Mouse (Mus musculus) liver, adult 2 months (tissue): Measurements from ENCODE around the gene Gab1. TPM values are rescaled to one million over a fixed set of nuclear protein-coding genes. Genes with fewer than 3 reads are reported as not detected.

Experiments
- DNase-seq: peaks from one replicate; pipeline ENCODE4 v3.0.0-alpha.2; 2011; ENCODE audit warnings: low read depth, low spot score; ENCODE audit errors: extremely low read depth
- H3K27ac ChIP-seq: fragments of 200-500 bp; replicated peaks from 2 replicates; pipeline ENCODE4 v1.5.1; 2012; ENCODE audit warnings: low read depth, mild to moderate bottlenecking, control low read depth, inconsistent platforms, low read length; ENCODE audit not compliant: insufficient read depth
- H3K27me3 ChIP-seq: fragments of 200-500 bp; 2 replicates; pipeline ENCODE4 v1.6.1; 2012; ENCODE audit warnings: mild to moderate bottlenecking, moderate library complexity, low read length, inconsistent platforms; ENCODE audit not compliant: control insufficient read depth, insufficient read depth
- H3K36me3 ChIP-seq: fragments of 200-500 bp; 2 replicates; pipeline ENCODE4 v1.6.1; 2012; ENCODE audit warnings: low read length, inconsistent platforms; ENCODE audit not compliant: control insufficient read depth, insufficient read depth
- H3K4me1 ChIP-seq: fragments of 200-500 bp; 2 replicates; pipeline ENCODE4 v1.6.1; 2011; ENCODE audit warnings: low read length; ENCODE audit not compliant: control insufficient read depth, insufficient read depth
- H3K4me3 ChIP-seq: fragments of 200-500 bp; 2 replicates; pipeline ENCODE4 v1.5.1; 2011; ENCODE audit warnings: low read depth, mild to moderate bottlenecking, control low read depth, low read length, moderate library complexity; ENCODE audit not compliant: insufficient read depth
- H3K79me2 ChIP-seq: fragments of 200-500 bp; 2 replicates; pipeline ENCODE4 v1.6.1; 2012; ENCODE audit warnings: inconsistent platforms, mild to moderate bottlenecking, low read length, moderate library complexity; ENCODE audit not compliant: control insufficient read depth, insufficient read depth
- H3K9ac ChIP-seq: fragments of 200-500 bp; 2 replicates; pipeline ENCODE4 v1.6.1; 2012; ENCODE audit warnings: low read depth, mild to moderate bottlenecking, control low read depth, inconsistent platforms, low read length
- CTCF ChIP-seq: fragments of 200-500 bp; IDR thresholded peaks from 2 replicates; pipeline ENCODE4 v1.5.1; 2011; ENCODE audit warnings: low read depth, low read length, control low read depth
- POLR2A ChIP-seq: fragments of 200-500 bp; IDR thresholded peaks from 2 replicates; pipeline ENCODE4 v1.6.1; 2011; ENCODE audit warnings: low read length, control low read depth; ENCODE audit not compliant: insufficient read depth; ENCODE audit errors: extremely low read depth
- WGBS: fragments of 180-500 bp; shearing (Covaris S2); methylation state at CpG from one replicate; pipeline ENCODE4 v1.1.7; 2018; 5-methylcytosine and 5-hydroxymethylcytosine counted together
- polyA plus RNA-seq: library from polyadenylated mRNA; depleted of rRNA; stranded (reverse); fragments of >200 nt; gene quantifications from 2 replicates; pipeline ENCODE4 v1.2.3, GENCODE M21; 2012
- total RNA-seq: library from RNA; depleted of rRNA; stranded (reverse); fragments of >200 nt; gene quantifications from 2 replicates; pipeline ENCODE4 v1.2.3, GENCODE M21; 2014

Gab1 gene
- total and polyA plus RNA-seq, 2 experiments = 5.1 to 5.8 TPM

DNA sequence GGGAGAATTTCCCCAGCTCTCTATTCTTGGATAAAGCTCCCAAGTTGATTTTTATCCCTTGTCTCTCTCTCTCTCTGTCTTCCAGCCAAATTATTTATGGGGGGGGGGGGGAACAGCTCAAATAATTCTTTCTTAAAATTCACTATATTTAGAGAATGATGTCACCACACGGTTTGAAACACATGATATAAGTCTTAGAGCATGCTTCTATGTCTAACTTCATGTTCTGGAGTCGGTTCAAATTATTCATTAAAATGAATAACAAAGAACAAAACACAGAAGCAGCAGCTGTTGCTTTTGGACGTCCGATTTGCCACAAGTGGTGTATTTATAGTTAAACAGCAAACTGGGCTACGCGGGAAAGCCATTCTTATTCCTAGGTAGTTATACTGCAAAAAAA lies 65.1 kb downstream of the Gab1 start:
- TF ChIP-seq CTCF (no peak), POLR2A (no peak)
- H3K4me1 ChIP-seq = peaks cover 16% of the 10 kb centered on the region
- peaks cover 22% of the 10 kb centered on the region; the same call in 1 of the 2 replicates for H3K79me2 ChIP-seq
- DNase-seq = no peak
- no peak overlapping the region for H3K27ac ChIP-seq
- H3K27me3 ChIP-seq = no peaks in the 10 kb centered on the region
- H3K9ac ChIP-seq = no peak overlapping the region
- whole genome bisulfite sequencing = 79% methylated on average over 6 of the region's 6 CpGs
- no peaks in the 10 kb centered on the region for H3K36me3 ChIP-seq
- H3K4me3 ChIP-seq = no peak overlapping the region

DNA sequence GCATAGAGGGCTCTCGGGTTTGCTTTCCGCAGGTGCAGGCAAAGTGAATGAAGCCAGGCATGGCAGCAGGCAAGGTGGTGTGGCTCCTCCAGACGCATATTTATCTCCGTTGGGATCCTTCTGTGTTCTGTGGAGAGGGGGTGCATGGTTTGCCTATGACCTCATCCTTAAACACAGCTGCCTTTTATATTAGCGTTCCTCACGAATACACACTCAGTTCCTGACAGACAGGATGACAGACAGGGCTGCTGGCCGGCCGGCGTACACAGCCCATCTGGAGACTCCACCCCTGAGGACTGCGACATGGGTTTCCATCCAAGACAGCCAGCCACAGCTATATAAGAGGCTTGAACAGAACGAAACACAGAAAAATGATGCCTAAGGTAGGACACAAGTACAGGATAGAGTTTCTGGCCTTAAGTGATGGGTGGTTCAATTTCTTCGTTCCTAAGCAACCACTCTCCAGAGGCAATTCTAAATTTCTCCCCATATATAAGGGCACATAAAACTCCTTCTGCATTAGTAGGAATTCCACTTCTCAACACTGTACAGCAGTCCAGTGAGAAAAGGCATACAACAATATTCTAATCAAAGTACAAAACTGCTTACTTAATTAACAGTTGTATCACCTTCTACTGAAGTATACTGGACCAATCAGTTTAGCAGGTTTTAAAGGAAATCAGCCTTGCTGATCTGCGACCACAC lies 66.1 kb downstream of the Gab1 start:
- Histone ChIP-seq H3K27ac (no peak overlapping the region), H3K36me3 (no peaks in the 10 kb centered on the region), H3K27me3 (no peaks in the 10 kb centered on the region), H3K4me1 (peaks cover 16% of the 10 kb centered on the region), H3K9ac (no peak overlapping the region), H3K4me3 (no peak overlapping the region), H3K79me2 (peaks cover 26% of the 10 kb centered on the region)
- 75% methylated on average over 13 of the region's 13 CpGs for WGBS
- no peak for DNase-seq
- no peak for TF ChIP-seq CTCF
- no peak for TF ChIP-seq POLR2A

- Histone ChIP-seq H3K9ac (no peak overlapping the region), H3K27me3 (no peaks in the 10 kb centered on the region), H3K36me3 (no peaks in the 10 kb centered on the region), H3K27ac (no peak overlapping the region), H3K4me3 (no peak overlapping the region), H3K79me2 (peaks cover 29% of the 10 kb centered on the region), H3K4me1 (peaks cover 16% of the 10 kb centered on the region)
- 71% methylated on average over 5 of the region's 5 CpGs for WGBS
- TF ChIP-seq POLR2A (no peak), CTCF (peak; percentile 48)
- peak; percentile 53 for DNase-seq
Measured at GRCm38 (mm10) chr8:80813439-80813838, 66.9 kb downstream of the Gab1 start.

DNA sequence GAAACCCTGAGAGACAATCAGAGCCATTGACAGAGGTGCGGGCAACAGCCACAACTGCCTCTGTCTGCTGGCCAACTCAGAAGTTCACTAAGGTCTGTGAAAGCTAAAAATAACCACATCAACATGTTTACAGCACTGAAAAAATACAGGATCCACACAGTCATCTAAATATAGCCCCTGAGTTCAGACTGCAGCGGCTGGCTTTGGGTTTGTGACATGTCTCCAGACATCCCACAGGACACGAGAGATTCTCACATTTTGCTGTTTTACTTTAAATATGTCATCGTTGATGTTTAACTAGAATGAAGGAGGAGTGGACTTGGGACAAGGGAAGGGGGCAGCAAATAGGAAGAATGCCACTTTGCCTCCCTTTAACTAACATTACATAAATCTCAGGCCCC lies 68.7 kb downstream of the Gab1 start:
- Histone ChIP-seq H3K27ac (peak overlapping the region; percentile 64; the same call in 1 of the 2 replicates), H3K4me1 (peaks cover 16% of the 10 kb centered on the region), H3K9ac (no peak overlapping the region), H3K36me3 (no peaks in the 10 kb centered on the region), H3K27me3 (no peaks in the 10 kb centered on the region), H3K4me3 (no peak overlapping the region), H3K79me2 (peaks cover 25% of the 10 kb centered on the region)
- TF ChIP-seq CTCF = no peak
- no peak for TF ChIP-seq POLR2A
- WGBS = 10% methylated on average over 4 of the region's 4 CpGs
- peak; percentile 49 for DNase-seq

DNA sequence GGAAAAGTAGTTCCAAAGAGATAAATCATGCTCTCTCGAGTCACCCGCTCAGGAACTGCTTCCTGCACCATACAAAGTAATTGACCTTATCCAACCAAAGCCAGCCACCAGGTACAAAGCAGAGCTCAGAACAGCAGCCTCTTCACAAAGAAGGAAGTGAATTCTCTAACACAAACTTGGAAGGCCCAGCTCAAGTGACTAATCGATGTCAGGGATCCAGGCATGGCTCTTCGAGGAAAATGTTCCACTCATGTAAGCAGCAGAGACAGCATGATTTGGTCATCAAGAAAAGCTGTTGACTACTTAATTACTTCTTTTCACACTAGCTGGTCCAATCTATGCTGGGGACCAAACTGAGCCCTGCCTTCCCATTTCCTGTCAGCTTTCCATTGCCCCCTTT lies 69.4 kb downstream of the Gab1 start:
- no peak for DNase-seq
- H3K4me1 ChIP-seq = peaks cover 16% of the 10 kb centered on the region
- H3K27ac ChIP-seq = peak overlapping the region; percentile 64

DNA sequence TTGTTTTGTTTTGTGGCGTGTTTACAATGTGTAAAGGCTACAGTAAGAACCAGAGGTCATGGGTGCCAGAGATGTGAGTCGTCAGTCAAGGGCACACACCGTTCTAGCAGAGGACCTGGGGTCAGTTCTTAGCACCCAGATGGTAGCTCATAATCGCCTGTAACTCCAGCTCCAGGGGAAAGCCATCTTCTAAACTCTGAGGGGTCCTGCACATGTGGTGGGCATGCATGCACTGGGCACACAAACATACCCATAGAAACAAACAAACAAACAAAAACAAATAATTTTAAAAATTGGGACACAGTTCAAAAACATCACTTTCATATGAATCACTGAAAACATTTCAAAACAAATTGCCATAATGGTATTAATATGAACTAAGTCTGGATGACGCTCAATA lies 69.9 kb downstream of the Gab1 start:
- H3K4me3 ChIP-seq = no peak overlapping the region
- peaks cover 25% of the 10 kb centered on the region for H3K79me2 ChIP-seq
- 82% methylated on average over 5 of the region's 5 CpGs for WGBS
- peaks cover 16% of the 10 kb centered on the region for H3K4me1 ChIP-seq
- no peak for DNase-seq
- no peaks in the 10 kb centered on the region for H3K27me3 ChIP-seq
- no peak for TF ChIP-seq POLR2A
- TF ChIP-seq CTCF = no peak
- H3K36me3 ChIP-seq = no peaks in the 10 kb centered on the region
- H3K27ac ChIP-seq = no peak overlapping the region
- no peak overlapping the region for H3K9ac ChIP-seq

More for the DNA sequence above, 69.4 kb downstream of the Gab1 start:
- TF ChIP-seq POLR2A = no peak
- no peak for TF ChIP-seq CTCF
- Histone ChIP-seq H3K27me3 (no peaks in the 10 kb centered on the region), H3K4me3 (no peak overlapping the region), H3K9ac (no peak overlapping the region), H3K36me3 (no peaks in the 10 kb centered on the region), H3K79me2 (peaks cover 25% of the 10 kb centered on the region)
- 72% methylated on average over 4 of the region's 4 CpGs for WGBS
